Mouse (Mus musculus): Measurements from ENCODE around the gene Lrrc57. TPM values are rescaled to one million over a fixed set of nuclear protein-coding genes. Genes with fewer than 3 reads are reported as not detected.

Lrrc57 gene
- polyA plus RNA-seq, 1 experiment from 2014 or later = 36.1 TPM

DNA sequence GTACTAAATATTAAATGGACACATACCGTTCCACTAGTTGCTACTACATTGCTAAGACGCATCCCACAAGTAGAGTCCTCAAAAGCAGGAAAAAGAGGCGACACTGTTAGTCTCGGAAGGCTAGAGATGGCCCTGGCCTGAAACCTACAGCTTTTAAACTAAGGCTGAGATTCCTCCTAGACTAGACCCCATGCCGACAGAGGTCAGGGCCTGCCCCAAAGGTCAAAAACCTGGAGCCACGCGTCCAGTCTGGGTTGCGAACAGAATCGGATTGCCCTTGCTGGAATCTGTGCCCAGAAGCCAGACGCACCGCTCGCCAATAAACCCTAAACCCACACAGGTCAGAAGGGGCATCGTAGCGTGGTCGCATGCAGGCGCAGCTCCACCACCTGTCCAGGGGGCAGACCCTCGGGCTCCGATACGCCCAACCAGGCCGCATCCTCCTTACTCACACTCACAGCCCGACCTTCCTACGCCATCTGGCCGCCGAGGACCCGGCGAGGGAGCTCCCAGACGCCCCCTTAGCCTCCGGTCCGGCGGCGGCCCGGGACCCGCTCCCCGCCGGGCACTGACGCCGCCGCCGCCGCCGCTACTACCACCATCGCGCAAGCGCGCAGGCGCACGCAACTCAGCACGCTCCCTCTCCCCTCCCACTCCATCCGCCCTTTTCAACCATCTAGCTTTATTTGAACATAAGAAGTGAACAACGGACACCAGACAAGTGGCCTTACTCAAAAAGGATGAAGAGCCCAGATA is 45.9 kb downstream of the Lrrc57 start, which contains the start of gene Zfp106:
TSS of gene Zfp106 (minus strand) at position 609 of the 756 bp plus-strand sequence.
- Histone ChIP-seq H3K4me3 (peak within 1 kb of the TSS; percentile 89), H3K4me1 (replicated peaks) (peaks cover 30% of the 10 kb centered on the region), H3K27ac (peak within 1 kb of the TSS; percentile 79), H3K27me3 (no peaks in the 10 kb centered on the region), H3K9me3 (no peaks in the 10 kb centered on the region), H3K36me3 (no peaks in the 10 kb centered on the region; the same call in 1 of the 2 replicates), H3K9ac (peak within 1 kb of the TSS; percentile 92), H3K4me2 (peak within 1 kb of the TSS; percentile 80)
- peak; percentile 87 for ATAC-seq (ENCODE audit: low FRiP score)
- under 1% methylated on average over 50 of the region's 50 CpGs for WGBS

DNA sequence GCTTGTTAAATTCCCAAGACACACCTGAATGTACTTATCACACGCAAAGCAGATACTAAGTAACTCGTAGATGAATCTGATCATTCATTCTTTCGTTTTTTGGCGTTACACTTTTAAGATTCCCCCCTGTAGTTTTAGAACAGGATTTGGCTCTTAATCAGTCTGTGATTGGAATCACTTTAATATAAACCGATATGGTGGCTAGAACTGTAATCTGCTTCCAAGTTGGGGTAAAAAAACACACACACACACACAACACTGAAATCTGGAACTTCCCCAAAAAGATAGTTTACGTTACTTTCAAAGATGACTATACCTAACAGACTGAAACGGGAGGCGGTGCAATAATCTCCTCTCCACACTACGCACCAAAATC is 46.5 kb downstream of the Lrrc57 start:
- no peak for ATAC-seq (ENCODE audit: low FRiP score)
- no peaks in the 10 kb centered on the region for H3K27me3 ChIP-seq
- peak overlapping the region; percentile 89 for H3K4me3 ChIP-seq
- peak overlapping the region; percentile 92 for H3K9ac ChIP-seq
- H3K27ac ChIP-seq = no peak overlapping the region; the same call in 1 of the 2 replicates
- H3K4me1 ChIP-seq (replicated peaks) = peaks cover 25% of the 10 kb centered on the region
- H3K4me2 ChIP-seq = peak overlapping the region; percentile 80
- no peaks in the 10 kb centered on the region; the same call in 1 of the 2 replicates for H3K36me3 ChIP-seq
- WGBS = 27% methylated on average over 9 of the region's 9 CpGs
- no peaks in the 10 kb centered on the region for H3K9me3 ChIP-seq

DNA sequence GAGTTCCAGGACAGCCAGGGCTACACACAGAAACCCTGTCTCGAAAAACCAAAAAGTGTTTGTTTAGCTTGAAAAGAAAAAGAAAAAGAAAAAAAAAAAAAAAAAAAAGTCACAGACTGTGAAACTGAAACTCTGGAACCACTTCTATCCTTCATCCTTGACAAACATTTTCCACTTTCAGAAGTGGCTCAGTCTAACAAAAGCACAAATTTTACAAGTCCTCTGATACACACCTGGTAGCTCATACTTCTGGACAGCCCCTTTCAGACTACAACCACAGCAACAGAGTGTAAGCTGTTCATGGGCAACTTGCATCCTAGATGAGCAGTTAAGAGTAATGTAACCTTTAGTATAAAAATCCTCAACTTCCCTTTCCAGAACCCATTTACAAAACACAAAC is 47.8 kb downstream of the Lrrc57 start:
- no peaks in the 10 kb centered on the region for H3K27me3 ChIP-seq
- 94% methylated on average over 1 of the region's 1 CpGs for WGBS
- H3K36me3 ChIP-seq = no peaks in the 10 kb centered on the region; the same call in 1 of the 2 replicates
- H3K4me2 ChIP-seq = no peak overlapping the region
- no peaks in the 10 kb centered on the region for H3K9me3 ChIP-seq
- H3K9ac ChIP-seq = no peak overlapping the region
- H3K4me3 ChIP-seq = no peak overlapping the region
- no peak overlapping the region for H3K27ac ChIP-seq
- peaks cover 19% of the 10 kb centered on the region for H3K4me1 ChIP-seq (replicated peaks)
- no peak for ATAC-seq (ENCODE audit: low FRiP score)

DNA sequence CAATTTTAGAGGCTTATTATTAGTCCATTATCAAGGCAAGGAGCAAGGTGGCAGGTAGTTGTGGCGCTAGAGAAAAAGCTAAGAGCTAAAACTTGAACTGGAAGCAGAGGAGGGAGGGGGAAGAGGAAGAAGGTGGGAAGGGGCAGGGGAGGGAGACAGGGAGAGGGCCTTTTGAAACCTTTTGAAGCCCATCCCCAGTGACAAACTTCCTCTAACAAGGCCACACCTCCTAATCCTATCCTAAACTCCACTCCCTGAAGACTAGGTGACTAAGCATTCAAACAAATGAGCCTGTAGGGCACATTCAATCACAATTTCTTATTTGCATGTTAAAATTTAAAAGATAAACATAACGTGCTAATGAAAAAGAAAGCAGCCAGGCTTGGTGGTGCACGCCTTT is 50.5 kb downstream of the Lrrc57 start:
- Histone ChIP-seq H3K27ac (no peak overlapping the region), H3K9me3 (no peaks in the 10 kb centered on the region), H3K36me3 (peaks cover 9% of the 10 kb centered on the region), H3K4me3 (no peak overlapping the region), H3K4me1 (replicated peaks) (peaks cover 19% of the 10 kb centered on the region), H3K4me2 (no peak overlapping the region), H3K27me3 (no peaks in the 10 kb centered on the region), H3K9ac (no peak overlapping the region)
- no peak for ATAC-seq (ENCODE audit: low FRiP score)
- WGBS = 87% methylated on average over 3 of the region's 3 CpGs

DNA sequence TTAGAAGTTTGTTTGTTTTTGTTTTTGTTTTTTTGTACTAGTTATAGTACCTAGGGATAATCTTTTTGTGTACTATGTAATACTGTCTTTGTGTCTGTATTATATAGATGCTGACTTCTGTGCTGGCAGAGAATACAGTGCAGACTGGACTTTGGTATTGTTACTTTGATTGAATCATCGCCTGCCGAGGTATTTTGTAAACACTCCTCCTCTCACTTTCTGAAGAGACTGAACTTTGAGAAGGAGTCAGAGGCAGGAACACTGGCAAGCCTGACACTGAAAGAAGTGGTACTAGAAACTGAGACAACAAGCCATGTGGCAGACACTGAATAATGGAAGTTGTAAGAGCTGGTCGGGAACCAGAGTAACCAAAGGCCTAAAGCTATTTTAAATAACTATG is 52.5 kb downstream of the Lrrc57 start:
- Histone ChIP-seq H3K9me3 (no peaks in the 10 kb centered on the region), H3K4me1 (replicated peaks) (peaks cover 7% of the 10 kb centered on the region; the same call in 1 of the 2 replicates), H3K9ac (no peak overlapping the region), H3K4me2 (no peak overlapping the region), H3K27ac (no peak overlapping the region), H3K27me3 (no peaks in the 10 kb centered on the region), H3K36me3 (peaks cover 24% of the 10 kb centered on the region), H3K4me3 (no peak overlapping the region)
- no peak for ATAC-seq (ENCODE audit: low FRiP score)
- WGBS = 80% methylated on average over 3 of the region's 3 CpGs

Other genes with a start within 250 kb of the Lrrc57 start
- gene Ganc, start 205.6 kb downstream of the Lrrc57 start, polyA plus RNA-seq (2015; fragmentation: Nextera tagmentation; extraction: Ambion mirVana) = 10.3 and 12.0 TPM in 2 replicates
- gene Tmem87a, start 205.4 kb downstream of the Lrrc57 start, polyA plus RNA-seq (2015; fragmentation: Nextera tagmentation; extraction: Ambion mirVana) = 8.4 and 9.6 TPM in 2 replicates
- gene Capn3, start 153.5 kb downstream of the Lrrc57 start, polyA plus RNA-seq (2015; fragmentation: Nextera tagmentation; extraction: Ambion mirVana) = 1.5 and 1.6 TPM in 2 replicates
- gene Zfp106, start 45.7 kb downstream of the Lrrc57 start, polyA plus RNA-seq (2015; fragmentation: Nextera tagmentation; extraction: Ambion mirVana) = 43.6 and 44.2 TPM in 2 replicates
- gene Snap23, start 41.8 kb downstream of the Lrrc57 start, polyA plus RNA-seq (2015; fragmentation: Nextera tagmentation; extraction: Ambion mirVana) = 22.1 and 23.7 TPM in 2 replicates
- gene Haus2, start 137 bp downstream of the Lrrc57 start, polyA plus RNA-seq (2015; fragmentation: Nextera tagmentation; extraction: Ambion mirVana) = 29.3 and 31.8 TPM in 2 replicates
- 5.0 TPM in 2 replicates for gene Stard9, start 19.6 kb upstream of the Lrrc57 start, polyA plus RNA-seq (2015; fragmentation: Nextera tagmentation; extraction: Ambion mirVana)
- gene Cdan1, start 240.6 kb upstream of the Lrrc57 start, polyA plus RNA-seq (2015; fragmentation: Nextera tagmentation; extraction: Ambion mirVana) = 4.7 and 6.1 TPM in 2 replicates
- 10.7 and 12.3 TPM in 2 replicates for gene Ttbk2, start 241.1 kb upstream of the Lrrc57 start, polyA plus RNA-seq (2015; fragmentation: Nextera tagmentation; extraction: Ambion mirVana)